Mouse (Mus musculus) erythroid progenitor cell, adult 5-6 weeks (primary cell): ENCODE results near the gene Slc44a4. TPM values are rescaled to one million over a fixed set of nuclear protein-coding genes. Genes with fewer than 3 reads are reported as not detected.
"Not testable (repeated sequence)": the region's sequence is repeated elsewhere in the genome, so short reads cannot be mapped to it uniquely, and the experiment has no call there.

Experiments
- ATAC-seq: replicated peaks from 2 replicates; pipeline ENCODE4 v1.8.0; 2016; ENCODE audit warnings: moderate number of reproducible peaks, mild to moderate bottlenecking, moderate TSS enrichment, inconsistent platforms; ENCODE audit not compliant: poor library complexity, low FRiP score, severe bottlenecking
- total RNA-seq, 2 experiments: library from RNA; stranded (forward) in 1 of 2; stranded (reverse) in 1 of 2; fragments of 150-400 nt in 1 of 2; fragments of 186-747, 209-891 nt in 1 of 2; gene quantifications; 2 replicates each; pipeline versions ENCODE4 v1.2.3 to v1.2.4; 2015 to 2017; ENCODE audit warnings: low replicate concordance in 2 of 2

Gene Slc44a4
- total RNA-seq, 2 experiments from 2014 or later = not detected

DNA sequence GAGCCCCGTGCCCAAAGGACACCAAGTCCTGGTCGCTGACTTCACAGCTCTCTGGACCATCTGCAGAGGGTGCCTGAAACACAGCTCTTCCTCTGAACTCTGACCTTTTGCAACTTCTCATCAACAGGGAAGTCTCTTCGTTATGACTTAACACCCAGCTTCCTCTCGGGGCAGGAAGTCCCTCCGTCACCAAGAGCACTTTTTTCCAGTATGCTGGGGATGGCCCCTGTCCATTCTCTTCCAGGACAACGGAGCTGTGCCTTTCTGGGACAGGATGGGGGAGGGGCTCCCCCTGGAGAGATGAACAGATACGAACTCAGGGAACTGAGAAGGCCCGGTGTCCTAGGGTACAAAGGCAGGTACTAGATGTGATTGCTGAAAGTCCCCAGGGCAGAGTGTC lies 20.6 kb downstream of the Slc44a4 start:
- ATAC-seq = no peak

DNA sequence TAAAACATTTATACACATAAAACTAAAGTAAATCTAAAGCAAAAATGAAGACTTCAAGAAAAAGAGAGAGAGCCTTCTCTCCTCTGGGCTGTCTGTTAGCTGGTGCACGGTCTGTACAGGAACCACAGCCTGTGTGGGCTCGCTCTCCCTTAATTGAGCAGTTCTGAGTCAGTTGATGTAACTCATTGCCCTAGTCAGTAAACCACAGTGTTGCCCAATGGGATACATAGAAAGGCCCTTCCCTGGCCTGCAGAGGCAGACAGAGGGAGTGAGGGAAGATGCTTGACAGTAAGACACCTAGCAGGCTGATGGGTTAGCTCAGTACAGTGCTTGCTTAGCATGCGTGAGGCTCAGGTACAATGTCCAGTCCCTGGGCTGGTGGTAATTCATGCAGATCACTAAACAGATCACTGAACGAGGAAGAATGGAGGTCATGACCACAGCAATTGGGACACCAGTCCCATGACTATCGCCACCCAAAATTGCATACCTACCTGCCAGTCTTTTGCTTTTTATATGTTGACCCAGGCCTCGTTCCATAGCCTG lies 23.8 kb downstream of the Slc44a4 start:
- no peak for ATAC-seq

DNA sequence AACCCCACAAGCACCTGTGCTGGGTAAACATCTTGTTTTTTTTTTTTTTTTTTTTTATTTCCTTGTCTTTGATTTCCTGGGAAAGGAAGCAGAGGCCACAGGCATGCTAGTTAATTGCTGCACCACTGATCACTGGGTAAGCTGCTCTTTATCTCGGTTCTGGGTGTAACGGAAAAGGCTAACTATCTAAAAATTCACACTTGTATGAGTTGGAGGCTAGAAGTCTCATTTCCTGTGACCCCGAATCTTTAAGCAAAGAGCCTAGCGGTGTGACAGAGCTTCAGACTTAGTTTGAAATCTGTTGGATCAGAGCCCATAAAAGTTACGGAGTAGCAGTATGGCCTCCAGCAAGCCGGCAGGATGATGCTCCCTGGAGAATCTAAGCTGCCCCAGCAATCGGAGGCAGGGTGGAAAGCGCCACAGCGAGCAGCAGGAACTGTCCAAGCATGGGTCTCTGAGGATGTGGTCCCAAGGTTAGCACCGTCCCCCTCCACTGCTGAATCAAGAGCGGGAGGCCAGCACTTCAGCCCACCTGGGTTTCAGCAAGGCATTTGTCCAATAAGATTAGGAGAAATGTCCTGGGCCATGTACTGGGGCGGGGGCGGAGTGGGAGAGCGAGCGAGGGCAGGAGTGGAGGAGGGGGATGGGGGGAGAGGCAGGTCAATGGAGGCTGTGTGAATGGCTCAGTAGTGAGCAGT lies 27.2 kb downstream of the Slc44a4 start:
- ATAC-seq = peak; percentile 46; the same call in 1 of the 2 replicates

DNA sequence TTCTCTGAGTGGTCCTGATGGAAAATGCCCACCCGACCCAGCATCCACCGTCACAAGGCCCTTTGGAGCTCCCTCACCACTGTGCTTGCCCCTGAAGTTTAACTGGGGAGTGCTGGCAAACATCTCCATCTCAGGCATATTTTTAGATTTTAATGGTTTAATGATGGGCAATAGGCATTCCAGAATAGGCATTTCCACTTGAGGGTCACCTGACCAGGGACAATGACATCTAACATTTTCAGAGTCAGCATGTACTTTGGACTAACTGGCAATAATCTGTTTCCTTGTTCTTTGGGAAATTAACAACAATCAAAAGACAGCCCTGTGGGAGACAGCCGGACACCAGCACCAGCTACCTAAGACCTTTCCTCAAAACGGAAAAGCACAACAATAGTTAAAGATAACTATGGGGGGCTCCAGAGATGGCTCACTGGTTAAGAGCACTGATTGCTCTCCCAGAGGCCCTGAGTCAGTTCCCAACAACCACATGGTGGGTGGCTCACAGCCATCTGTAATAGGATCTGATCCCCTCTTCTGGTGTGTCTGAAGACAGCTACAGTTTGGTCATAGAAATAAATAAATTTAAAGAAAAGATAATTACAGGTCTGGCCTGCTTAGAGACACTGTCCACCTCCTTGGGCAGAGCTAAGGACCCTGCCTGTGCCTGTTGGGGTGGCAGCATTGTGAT lies 29.0 kb downstream of the Slc44a4 start:
- ATAC-seq = no peak

DNA sequence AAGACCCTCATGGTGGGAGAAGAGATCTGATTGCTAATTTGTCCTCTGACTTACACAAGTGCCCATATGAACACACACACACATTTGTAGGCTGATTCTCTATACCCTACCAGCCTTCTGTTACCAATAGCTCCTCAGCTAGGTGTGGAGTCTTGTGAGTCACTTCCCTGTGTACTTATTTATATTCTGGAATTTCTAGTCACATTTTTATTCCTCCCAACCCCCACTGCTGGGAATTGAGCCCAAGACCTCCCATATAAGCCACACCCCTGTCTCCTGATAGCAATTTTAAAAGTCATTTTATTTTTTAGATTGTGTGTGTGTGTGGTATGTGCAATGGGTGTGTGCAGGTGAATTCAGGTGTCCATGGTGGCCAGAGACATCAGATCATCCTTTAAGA lies 30.1 kb downstream of the Slc44a4 start:
- ATAC-seq = no peak

DNA sequence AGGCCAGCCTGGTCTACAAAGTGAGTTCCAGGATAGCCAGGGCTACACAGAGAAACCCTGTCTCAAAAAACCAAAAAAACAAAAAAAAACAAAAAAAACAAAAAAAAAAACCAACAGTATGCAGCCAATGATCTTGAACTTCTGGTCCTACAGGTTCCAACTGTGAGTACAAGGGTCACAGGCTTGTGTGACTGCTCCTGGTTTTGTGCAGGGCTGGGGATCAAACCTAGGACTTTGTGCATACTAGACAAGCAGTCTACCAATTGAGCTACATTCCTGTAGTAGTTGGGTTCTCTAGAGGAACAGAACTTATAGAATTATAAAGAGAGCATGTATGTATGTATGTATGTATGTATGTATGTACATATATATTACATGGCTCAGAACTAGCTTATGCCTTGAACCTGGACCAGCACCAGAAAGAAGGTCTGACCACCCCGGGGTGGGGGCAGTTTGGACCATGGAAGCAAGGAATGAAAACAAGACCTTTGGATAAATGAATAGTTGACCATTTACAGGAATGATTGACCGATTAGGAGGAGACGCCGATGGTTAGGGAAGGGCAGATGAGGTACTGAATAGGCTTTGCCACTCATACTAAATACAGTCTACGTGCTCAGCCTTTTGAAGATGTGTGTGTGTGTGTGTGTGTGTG lies 32.3 kb downstream of the Slc44a4 start:
- no peak for ATAC-seq

DNA sequence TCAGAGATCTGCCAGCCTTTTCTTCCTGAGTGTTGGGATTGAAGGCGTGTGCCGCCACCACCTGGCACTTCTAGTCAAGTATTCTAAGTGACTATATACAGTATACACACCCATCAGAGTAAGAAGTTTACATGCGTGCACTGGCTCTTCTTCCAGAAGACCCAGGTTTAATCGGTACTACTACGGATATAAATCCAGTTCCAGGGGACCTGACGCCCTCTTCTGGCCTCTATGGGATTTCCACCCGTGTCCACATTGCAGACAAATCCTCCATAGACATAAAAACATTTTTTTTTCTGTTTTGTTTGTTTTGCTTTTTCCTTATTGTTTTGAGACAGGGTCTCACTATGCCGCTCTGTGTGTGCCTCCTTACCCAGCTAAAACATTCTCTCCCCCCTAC lies 33.3 kb downstream of the Slc44a4 start:
- ATAC-seq = no peak

DNA sequence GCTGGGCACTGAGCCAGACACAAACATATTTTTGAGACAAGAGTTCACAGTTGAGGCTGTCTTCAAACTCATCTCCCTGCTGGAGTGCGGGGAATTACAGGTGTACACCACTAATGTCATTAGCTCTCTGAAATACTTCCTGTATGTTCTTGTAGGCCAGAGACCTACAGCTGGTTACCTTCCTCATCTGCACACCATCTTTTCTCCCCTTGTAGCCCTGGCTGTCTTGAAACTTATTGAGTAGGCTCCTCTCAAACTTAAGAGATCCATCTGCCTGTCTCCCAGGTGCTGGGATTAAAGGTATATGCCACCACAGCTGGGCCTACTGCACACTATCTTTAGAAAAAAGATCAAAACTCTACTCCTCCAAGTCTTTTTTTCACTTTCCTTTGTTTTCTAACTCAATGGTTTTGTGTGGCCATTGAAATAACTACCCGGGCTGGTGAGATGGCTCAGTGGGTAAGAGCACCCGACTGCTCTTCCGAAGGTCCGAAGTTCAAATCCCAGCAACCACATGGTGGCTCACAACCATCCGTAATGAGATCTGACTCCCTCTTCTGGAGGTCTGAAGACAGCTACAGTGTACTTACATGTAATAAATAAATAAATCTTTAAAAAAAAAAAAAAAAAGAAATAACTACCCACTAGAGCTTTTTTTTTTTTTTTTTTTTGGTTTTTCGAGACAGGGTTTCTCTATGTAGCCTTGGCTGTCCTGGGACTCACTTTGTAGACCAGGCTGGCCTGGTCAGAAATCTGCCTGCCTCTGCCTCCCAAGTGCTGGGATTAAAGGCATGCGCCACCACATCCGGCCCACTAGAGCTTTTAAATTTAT lies 34.7 kb downstream of the Slc44a4 start:
- not testable (repeated sequence) for ATAC-seq

DNA sequence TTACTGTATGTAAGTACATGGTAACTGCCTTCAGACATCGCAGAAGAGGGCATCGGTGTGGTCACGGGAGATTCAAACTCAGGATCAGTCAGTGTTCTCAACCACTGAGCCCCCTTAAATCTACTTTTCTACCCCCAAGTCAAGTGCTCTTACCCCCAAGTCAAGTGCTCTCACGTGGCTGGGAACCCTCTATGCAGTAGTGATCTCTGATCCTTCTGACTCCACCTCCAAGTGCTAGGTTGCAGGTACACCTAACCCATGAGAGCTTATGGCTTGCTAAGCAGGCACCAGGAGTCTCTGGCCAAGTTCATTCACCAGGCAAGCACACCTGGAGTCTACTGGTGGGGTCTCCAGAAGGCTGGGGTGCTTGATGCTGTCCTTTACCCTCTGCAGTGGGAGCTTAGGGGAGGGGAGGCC lies 35.3 kb downstream of the Slc44a4 start:
- ATAC-seq = no peak

DNA sequence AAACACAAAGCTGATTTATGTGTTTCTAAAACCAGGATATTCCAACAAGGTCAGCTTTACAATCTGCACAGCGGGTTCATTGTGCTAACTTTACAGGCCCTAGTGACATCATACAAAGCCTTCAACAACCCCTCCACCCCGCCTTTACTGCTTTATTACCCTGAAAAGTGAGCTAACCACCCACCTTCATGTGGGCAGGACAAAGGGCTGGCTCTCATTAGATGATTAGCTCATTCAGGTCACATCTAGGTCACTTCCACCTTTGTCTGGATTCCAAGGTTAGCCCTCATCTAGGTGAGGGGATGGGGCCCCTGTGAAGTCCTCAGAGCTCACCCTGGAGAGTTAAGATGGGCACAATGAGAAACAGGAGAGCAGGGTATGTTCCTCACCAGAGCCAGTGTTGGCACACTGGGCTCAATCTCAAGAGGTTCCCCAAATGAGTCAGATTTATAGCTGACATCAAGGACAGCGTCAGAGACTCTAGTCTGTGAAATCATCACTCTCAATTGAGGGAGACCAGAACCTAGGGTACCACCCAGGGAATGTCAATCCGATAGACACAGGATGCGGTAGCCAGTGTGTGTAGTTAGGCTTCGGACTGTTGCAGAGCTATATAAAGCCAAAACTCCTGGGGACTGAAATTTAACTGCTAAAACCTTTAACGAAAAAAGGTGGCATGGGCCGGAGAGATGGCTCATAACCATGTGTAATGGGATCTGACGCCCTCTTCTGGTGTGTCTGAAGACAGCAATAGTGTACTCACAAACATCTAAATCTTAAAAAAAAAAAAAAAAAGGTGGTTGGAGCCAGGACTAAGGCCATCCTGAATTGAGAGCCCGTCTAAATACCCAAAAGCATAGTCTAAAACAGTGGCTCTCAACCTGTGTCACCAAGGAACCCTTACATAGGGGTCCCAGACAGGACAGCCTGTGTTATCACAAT lies 36.5 kb downstream of the Slc44a4 start:
- no peak for ATAC-seq

DNA sequence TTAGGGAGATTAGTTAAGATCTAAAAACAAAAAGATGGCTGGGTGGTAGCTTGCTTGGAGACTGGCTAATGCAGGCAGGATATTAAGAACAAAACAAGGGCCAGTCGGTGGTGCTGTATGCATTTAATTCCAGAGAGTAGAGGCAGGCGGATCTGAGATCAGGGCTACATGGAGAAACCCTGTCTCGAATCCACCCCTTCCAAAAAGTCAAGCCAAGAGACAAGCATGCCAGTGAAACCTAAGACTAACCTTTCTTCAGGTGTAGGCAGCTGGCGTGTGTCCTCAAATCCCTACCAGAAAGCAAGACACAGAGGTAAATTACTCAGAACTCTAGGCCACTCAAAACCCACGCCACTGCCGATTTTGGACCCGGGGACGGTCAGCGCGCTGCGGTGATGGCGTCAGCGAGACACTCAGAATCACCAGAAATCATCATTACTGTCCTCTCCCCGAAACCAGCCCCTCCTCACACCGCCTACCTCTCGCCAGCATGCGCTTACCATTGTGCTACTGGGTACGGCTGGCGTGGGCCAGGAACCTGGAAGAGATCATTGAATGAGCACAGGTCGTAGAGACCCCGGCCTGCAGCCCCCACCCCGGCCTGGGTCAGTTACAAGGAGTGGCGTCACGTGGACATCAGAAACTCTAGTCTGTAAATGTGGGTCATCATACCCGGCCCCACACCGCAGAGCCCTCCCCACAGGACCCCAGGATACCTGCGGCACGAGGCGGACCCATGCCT lies 37.5 kb downstream of the Slc44a4 start:
- ATAC-seq = peak; percentile 27

DNA sequence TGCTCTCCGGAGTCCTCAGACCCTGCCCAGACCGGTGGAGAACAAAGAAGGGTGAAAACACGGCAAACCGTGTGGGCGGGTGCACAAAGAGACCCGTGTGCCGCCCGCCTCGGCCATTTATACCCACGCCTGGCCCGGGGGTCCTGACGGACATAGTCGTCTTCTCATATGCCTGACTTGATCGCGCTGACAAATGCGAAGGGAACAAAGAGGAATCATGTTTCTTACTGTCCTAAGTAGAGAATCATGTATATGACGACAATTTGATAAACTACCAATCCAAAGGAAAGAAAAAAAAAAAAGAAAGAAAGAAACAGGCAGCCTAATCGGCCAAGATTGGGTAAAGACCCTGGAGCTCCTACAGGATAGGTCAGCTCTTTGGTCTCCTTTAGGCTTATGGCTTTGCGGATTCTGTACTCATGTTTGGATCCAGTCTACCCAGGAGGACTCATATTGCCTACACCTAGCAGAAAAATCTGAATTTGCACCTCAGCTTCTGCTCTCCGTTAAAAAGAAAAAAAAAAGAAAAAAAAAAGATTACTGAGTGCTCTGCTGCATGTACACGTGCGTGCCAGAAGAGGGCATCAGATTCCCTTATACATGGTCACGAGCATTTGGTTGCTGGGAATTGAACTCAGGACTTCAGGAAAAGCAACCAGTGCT lies 38.2 kb downstream of the Slc44a4 start:
- peak; percentile 92 for ATAC-seq

DNA sequence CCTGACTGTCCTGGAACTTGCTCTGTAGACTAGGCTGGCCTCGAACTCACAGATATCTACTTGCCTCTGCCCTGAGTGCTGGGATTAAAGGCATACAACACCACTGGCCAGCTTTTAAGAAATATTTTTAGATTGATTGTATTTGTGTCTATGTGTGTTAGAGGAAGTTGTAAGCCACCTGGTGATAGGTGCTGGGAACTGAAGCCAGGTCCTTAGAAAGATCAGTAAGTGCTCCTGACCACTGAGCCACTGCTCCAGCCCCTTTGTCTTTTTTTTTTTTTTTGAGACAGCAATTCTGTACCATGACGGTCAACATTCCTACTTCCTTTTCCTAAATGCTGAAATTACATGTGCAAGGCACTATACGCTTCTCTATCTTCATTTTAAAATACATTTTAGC lies 39.0 kb downstream of the Slc44a4 start:
- no peak for ATAC-seq

DNA sequence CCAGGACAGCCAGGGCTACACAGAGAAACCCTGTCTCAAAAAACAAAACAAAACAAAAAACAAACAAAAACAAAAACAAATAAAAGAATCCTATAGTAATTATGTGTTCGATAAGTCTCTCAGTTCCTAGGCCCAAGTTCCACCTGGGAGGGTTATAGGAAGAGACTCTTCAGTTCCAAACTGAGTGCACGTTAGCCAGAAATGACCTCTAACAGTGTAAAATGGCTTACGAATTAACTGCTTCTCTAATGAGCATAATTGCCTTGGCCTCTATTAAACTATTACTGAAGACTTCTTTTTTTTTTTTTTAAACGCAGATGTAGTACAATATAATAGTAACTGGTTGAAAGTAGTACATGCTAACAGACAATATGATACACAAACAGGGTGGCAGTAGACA lies 39.6 kb downstream of the Slc44a4 start:
- no peak for ATAC-seq

DNA sequence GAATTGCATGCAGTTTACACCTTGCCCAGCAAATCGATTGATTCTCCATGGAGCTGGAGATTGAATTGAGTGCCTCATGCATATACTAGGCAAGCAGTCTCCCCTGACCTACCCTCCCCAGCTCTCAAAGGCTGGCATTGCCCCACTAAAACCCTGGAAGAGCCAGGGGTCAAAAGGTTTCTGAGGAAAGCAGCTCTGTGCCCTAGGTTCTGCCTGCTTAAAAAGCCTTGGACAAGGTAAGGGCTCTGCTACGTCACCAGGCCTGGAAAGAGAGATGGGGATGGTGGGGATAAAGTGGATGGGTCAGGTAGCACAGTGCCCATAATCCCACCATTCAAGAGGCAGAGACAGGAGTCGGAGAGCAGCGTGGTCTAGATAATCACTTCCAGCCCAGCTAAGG lies 40.6 kb downstream of the Slc44a4 start:
- no peak for ATAC-seq

DNA sequence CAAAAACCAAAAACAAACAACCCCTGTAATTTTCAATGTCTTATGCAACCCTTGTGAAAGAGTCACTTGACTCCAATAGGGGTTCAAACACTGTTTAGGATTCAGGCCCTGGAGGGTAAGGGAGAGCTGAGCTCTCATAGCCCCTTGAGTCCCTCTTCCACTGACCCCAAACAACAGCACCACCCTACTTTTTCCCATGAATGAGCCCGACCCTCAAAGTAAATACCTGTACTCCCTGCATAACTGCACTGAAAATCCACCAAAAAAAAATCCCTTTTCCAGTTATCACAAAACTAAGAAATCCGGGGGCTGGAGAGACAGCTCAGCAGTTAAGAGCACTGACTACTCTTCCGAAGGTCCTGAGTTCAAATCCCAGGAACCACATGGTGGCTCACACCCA lies 41.6 kb downstream of the Slc44a4 start:
- ATAC-seq = no peak

DNA sequence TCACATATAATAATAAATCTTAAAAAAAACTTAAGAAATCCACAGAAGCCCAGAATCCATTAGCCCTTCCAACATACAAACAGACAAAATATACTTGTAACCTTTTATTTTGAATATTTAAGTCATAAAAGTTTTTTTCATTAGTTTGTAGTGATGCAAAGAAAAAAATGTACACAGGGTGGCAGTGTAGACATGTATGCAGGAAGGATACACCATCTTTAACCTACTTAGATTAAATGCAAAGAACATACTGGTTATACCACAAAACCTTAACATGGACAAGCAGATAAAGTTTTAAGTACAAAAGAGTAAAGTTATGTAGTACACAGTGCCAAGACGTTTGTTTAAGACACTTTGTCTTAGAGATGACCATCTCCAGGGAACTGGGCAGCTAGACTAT lies 42.1 kb downstream of the Slc44a4 start:
- ATAC-seq = no peak

DNA sequence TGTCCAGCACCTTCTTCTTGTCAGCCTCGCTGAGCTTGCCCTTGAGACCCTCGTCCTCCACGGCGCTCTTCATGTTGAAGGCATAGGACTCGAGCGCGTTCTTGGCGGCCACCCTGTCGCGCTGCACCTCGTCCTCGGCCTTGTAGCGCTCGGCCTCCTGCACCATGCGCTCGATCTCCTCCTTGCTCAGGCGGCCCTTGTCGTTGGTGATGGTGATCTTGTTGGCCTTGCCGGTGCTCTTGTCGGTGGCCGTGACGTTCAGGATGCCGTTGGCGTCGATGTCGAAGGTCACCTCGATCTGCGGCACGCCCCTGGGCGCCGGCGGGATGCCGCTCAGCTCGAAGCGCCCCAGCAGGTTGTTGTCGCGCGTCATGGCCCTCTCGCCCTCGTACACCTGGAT lies 43.0 kb downstream of the Slc44a4 start:
- ATAC-seq = not testable (repeated sequence)
